1 mouse cellular context compared by ENCODE assay signal in the genomic region with DNA sequence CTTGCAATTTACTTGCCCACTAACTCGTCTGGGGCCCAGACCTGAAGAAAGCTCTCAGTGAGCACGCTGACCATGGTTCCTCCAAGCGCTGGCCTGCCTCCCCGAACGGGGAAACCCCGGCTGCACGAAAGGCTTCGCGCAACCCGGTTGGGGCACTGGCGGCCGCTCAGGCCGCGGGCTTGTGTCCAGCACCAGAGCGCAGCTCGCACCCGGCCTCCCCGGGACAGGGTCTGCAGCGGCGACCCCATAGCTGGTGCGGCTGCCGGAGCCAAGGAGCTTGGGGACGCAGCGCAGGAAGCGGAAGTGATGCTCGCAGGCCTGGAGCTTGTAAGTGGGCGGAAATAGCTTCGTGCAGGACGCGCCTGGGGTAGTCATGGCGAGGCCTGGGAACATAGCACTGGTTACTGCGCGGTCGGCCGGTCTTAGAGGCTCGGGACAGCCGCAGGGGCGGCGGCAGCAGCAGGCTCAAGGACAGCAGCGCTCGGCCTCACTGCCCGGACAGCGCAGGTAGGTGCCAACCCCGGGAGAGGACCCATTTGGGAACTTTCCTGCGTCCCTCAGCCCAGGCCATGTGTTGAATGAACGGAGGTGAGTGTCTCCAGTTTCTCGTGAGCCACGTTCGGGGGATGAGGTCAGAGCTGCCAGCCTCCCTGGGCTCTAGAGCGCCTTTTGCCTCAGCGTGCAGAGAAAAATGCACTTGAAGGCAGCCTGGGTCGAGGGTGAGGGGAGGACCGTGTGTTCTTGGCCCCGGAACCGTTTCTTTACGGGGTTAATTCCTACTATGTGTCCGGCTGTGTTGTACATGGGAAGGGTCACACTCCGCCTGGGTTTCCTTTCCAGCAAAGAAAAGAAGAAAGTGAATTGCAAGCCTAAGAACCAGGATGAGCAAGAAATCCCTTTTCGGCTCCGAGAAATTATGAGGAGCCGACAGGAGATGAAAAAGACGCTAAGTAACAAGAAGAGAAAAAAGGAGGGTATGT.
TF ChIP-seq lines count a peak whose summit lies in the region.

Oxld1 (minus strand) TSS at position 297 of the 980 bp plus-strand sequence.
Ccdc137 (plus strand) TSS at position 344 of the 980 bp plus-strand sequence.

TF ChIP-seq in C2C12, 6 proteins besides CTCF, POLR2A, EP300 and RAD21:
- TF ChIP-seq USF1 (IDR thresholded peaks at IDR 0.05; ENCODE audit: low read depth) (no peak), MAX (IDR thresholded peaks at IDR 0.05) (peak; percentile 68)
